Mouse (Mus musculus): ENCODE measurements around the gene Map3k11.

The Map3k11 gene

GRCm38 (mm10) chr19:5725767-5726515, 37.4 kb downstream of the Map3k11 start, which contains the start of gene Ehbp1l1:
TSS of gene Ehbp1l1 (minus strand) at chr19:5726317.
- in situ Hi-C loops (cut with MboI; ENCODE audit: low pct_unique_long_range_greater_than_20kb in 1 of 2, low sequenced_read_pairs in 2 of 2, unreplicated experiment in 1 of 2), result no loop called here

GRCm38 (mm10) chr19:5726961-5727578, 38.5 kb downstream of the Map3k11 start:
- in situ Hi-C loops (cut with MboI; ENCODE audit: low pct_unique_long_range_greater_than_20kb in 1 of 2, low sequenced_read_pairs in 2 of 2, unreplicated experiment in 1 of 2), result no loop called here

DNA sequence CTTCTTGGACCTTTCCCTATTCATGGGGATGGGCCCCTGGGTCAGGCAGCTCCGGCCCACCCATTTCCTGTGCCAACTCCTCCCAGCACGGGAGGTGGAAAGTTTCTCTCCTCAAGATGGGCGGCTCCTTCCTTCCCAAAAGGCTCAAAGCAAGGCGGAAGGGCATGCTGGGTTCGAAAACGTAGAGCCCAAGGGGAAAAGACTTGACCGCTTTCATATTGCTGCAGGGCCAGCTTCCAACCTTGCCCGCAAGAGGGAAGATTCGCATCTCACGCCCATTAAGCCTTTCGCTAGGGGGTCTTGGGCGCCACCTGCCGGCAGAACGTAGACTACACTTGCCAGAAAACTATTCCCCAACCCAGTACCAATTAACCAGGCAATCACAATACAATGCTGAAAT, 39.2 kb downstream of the Map3k11 start:
- in situ Hi-C loops (cut with MboI; ENCODE audit: low pct_unique_long_range_greater_than_20kb in 1 of 2, low sequenced_read_pairs in 2 of 2, unreplicated experiment in 1 of 2), result no loop called here

DNA sequence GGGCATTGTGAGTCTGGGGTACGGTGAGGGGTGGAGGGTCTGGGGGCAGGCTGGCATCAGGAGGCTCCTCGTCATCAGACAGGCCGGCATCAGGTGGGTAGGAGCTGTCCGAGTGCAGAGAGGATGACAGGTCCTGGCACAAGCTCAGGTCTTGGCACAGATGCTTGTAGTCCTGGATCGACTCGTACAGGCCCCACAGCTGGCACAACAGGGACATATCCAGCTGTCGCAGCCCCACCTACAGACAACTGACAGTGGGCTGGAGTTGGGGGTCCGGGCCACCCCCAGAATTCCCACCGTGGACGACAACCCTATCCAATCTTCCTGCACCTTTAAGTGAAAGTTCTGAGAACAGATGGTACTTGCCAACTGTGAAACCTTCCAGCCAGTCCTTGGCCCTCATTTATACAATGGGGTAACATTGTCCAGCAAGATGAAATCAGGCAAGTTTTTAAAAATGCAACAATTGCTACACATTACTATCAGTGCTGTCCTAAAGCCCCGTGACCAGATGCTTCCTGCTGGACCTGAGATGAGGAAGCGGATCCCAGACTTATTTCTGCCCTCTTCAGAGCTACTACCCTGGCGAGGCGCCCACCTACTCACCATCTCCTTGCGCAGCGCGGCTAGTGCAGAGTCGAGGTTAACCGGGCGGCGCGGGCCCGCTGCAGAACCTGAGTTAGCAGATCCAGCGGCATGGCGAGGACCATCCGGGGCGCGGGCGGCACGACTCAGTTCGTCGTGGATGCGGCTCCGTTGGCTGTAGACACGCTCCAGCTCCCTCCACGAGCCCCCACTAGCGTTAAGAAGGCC, 40.3 kb downstream of the Map3k11 start:
- in situ Hi-C loops (cut with MboI; ENCODE audit: low pct_unique_long_range_greater_than_20kb in 1 of 2, low sequenced_read_pairs in 2 of 2, unreplicated experiment in 1 of 2), result no loop called here

GRCm38 (mm10) chr19:5729444-5729815, 40.9 kb downstream of the Map3k11 start, which contains the start of gene Fam89b:
TSS of gene Fam89b (minus strand) at chr19:5729653.
- in situ Hi-C loops (cut with MboI; ENCODE audit: low pct_unique_long_range_greater_than_20kb in 1 of 2, low sequenced_read_pairs in 2 of 2, unreplicated experiment in 1 of 2), result no loop called here

GRCm38 (mm10) chr19:5730314-5731186, 42.0 kb downstream of the Map3k11 start:
- in situ Hi-C loops (cut with MboI; ENCODE audit: low pct_unique_long_range_greater_than_20kb in 1 of 2, low sequenced_read_pairs in 2 of 2, unreplicated experiment in 1 of 2), result no loop called here

DNA sequence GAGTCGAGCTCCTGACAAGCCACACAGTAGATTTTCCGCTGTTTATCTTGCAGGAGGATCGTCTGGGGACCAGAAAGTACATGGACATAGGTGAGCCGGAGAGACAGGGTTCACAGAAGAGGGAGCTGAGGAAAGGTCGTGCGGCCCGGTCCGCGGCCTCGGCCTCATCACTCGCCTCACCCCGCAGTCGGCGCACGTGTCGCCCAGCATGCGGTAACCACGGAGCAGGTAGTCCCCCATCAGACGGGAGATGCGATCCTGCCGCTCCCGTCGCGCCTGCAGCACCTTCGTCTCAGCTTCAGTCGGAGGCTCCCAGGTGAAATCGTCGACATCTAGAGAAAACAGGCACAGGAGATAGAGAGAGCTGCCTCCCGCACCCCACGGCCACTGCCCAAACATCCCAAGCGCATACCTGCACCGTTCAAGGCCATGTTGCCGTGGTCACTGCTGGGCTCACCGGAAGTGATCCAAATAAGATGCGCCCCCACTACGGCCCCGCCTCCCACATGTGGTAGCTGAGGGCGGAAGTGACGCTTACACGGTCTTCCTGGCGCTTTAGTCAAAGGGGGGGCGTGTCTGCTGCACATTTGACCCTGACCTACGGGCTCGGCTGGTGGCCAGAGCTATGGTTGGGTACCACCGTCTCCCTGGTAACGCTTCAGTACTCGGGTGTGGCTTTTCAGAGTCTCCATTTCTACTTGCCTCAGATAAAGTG, 42.9 kb downstream of the Map3k11 start:
- in situ Hi-C loops (cut with MboI; ENCODE audit: low pct_unique_long_range_greater_than_20kb in 1 of 2, low sequenced_read_pairs in 2 of 2, unreplicated experiment in 1 of 2), result no loop called here

- in situ Hi-C loops (cut with MboI; ENCODE audit: low pct_unique_long_range_greater_than_20kb in 1 of 2, low sequenced_read_pairs in 2 of 2, unreplicated experiment in 1 of 2), result no loop called here
Observed at GRCm38 (mm10) chr19:5734325-5734724, 45.8 kb downstream of the Map3k11 start.

- in situ Hi-C loops (cut with MboI; ENCODE audit: low pct_unique_long_range_greater_than_20kb in 1 of 2, low sequenced_read_pairs in 2 of 2, unreplicated experiment in 1 of 2), result no loop called here
Observed at GRCm38 (mm10) chr19:5739446-5739845, 50.9 kb downstream of the Map3k11 start.

DNA sequence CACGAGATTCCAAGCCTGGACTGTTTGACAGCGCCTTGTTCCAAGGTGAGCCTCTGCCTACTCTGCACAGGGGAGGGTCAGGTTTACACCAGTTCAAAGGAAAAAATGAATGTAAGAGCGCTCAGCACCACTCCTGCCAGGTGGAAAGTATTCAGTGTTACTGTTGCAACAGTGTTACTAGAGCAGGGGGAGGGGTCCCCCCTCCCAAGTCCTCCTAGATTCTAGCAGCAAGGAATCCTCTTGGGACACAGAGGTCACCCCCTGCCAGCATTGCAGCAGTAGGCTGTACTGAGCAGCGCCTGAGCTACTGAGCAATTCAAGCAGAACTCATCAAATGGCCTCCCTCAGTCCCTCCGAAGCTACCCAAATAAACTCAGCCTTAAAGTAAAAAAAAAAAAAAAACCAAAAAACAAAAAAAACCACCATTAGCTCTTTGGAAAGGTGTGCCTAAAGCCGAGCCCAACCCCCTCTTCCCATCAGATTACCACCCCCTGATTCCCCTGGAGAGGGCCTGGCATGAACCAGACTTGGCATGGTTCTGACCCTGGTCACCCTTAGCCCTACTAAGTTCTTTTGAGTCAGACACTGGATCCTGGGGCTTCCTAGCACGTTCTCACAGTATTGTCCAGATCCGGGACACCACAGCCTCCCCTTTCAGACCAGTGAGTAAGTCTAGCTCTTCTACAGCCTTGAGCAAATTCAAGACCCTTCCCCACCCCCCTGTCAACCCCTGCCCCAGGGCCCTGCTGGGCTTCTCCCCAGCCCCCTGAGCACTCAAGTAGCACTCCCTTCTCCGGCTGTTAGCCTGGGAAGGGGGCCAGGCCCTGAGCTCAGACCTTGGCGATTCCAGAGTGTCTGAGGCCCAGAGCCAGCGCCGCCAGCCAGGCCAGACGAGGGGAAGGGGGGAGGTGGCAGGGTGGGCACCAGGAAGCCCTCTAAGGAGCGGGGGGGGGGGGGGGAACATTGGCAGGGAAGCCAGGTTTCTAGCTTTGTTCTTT, 52.1 kb downstream of the Map3k11 start, which contains the start of gene Ltbp3:
Gene Ltbp3, plus strand, starts transcription at position 585 of the 998 bp plus-strand sequence.
- in situ Hi-C loops (cut with MboI; ENCODE audit: low pct_unique_long_range_greater_than_20kb in 1 of 2, low sequenced_read_pairs in 2 of 2, unreplicated experiment in 1 of 2), result no loop called here

DNA sequence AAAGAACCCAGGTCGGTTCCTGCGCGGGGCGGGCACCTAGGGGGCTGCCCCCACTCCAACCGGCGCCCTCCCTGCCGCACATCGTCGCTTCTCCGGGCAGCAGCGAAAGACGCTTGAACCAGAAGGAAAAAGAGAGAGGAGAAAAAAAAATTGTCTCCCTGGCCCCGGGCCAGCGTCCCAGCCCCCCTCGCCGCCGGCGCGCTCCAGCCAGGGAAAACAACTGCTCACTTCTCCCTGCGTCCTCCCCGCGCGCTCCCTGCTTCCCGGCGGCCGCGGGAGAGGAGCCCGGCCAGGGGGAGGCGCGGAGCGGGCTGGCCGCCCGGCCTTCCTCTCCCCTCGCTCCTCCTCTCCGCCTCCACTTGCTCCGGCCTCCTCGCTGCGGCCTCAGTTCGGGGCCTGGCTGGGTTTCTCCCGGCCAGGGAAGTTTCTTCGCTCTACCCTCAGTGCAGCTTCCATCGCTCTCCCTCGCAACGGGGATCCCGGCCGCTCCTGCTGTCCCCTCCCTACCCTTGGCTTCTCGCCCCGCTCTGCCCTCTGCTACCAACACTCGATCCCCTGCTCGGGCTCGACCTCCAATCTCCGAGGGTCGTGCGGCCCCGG, 53.2 kb downstream of the Map3k11 start:
- in situ Hi-C loops (cut with MboI; ENCODE audit: low pct_unique_long_range_greater_than_20kb in 1 of 2, low sequenced_read_pairs in 2 of 2, unreplicated experiment in 1 of 2), result no loop called here

GRCm38 (mm10) chr19:5742241-5742641, 53.7 kb downstream of the Map3k11 start:
- in situ Hi-C loops (cut with MboI; ENCODE audit: low pct_unique_long_range_greater_than_20kb in 1 of 2, low sequenced_read_pairs in 2 of 2, unreplicated experiment in 1 of 2), result no loop called here

GRCm38 (mm10) chr19:5743576-5743975, 55.0 kb downstream of the Map3k11 start:
- in situ Hi-C loops (cut with MboI; ENCODE audit: low pct_unique_long_range_greater_than_20kb in 1 of 2, low sequenced_read_pairs in 2 of 2, unreplicated experiment in 1 of 2), result no loop called here

GRCm38 (mm10) chr19:5745756-5746710, 57.5 kb downstream of the Map3k11 start:
- in situ Hi-C loops (cut with MboI; ENCODE audit: low pct_unique_long_range_greater_than_20kb in 1 of 2, low sequenced_read_pairs in 2 of 2, unreplicated experiment in 1 of 2), result no loop called here

DNA sequence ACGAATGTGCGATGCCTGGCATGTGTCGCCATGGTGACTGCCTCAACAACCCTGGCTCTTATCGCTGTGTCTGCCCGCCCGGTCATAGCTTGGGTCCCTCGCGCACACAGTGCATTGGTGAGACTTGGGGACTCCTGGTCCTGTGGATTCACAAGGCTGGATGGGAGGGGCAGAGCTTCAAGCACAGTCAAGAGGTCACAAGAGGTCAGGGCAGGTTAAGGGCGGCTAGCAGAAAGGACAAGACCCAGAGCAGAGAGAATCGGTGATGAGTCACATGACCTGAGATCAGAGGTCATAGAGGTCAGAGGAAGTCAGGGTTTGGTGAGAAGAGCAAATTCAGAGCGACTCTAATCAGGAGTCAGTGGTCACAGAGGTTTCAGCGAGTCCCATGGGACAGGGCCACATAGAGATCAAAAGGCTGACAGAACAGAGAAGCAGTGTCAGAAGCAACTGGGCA, 58.4 kb downstream of the Map3k11 start:
- in situ Hi-C loops (cut with MboI; ENCODE audit: low pct_unique_long_range_greater_than_20kb in 1 of 2, low sequenced_read_pairs in 2 of 2, unreplicated experiment in 1 of 2), result no loop called here
